Mouse (Mus musculus) embryonic facial prominence, embryonic 14.5 days (tissue): ENCODE measurements around the gene Slc39a8. TPM values are rescaled to one million over a fixed set of nuclear protein-coding genes. Genes with fewer than 3 reads are reported as not detected.

ENCODE experiments used
- ATAC-seq: fragments of 200-750 bp; cut with Nextera tagmentation; 2 replicates; pipeline ENCODE4 v1.8.0; 2017; ENCODE audit warnings: low read depth, moderate number of reproducible peaks, moderate TSS enrichment
- DNase-seq: peaks from one replicate; pipeline ENCODE4 v3.0.0-alpha.2; 2015; ENCODE audit warnings: low spot score
- H3K27ac ChIP-seq: fragments of 300-500 bp; sonication (generic); replicated peaks from 2 replicates; pipeline ENCODE4 v1.5.1; 2014; ENCODE audit warnings: low read depth, mild to moderate bottlenecking, low read length, moderate library complexity
- H3K27me3 ChIP-seq: fragments of 300-500 bp; sonication (generic); replicated peaks from 2 replicates; pipeline ENCODE4 v1.6.1; 2014; ENCODE audit warnings: low read length; ENCODE audit not compliant: control insufficient read depth, insufficient read depth
- H3K36me3 ChIP-seq: fragments of 300-500 bp; sonication (generic); 2 replicates; pipeline ENCODE4 v1.6.1; 2014; ENCODE audit warnings: low read length, mixed read lengths; ENCODE audit not compliant: control insufficient read depth, insufficient read depth
- H3K4me1 ChIP-seq: fragments of 300-500 bp; sonication (generic); 2 replicates; pipeline ENCODE4 v1.6.1; 2014; ENCODE audit warnings: antibody characterized with exemption, low read length; ENCODE audit not compliant: control insufficient read depth, insufficient read depth
- H3K4me2 ChIP-seq: fragments of 300-500 bp; sonication (generic); 2 replicates; pipeline ENCODE4 v1.6.1; 2014; ENCODE audit warnings: low read depth, mild to moderate bottlenecking, low read length, moderate library complexity, mixed read lengths
- H3K4me3 ChIP-seq: fragments of 300-500 bp; sonication (generic); 2 replicates; pipeline ENCODE4 v1.5.1; 2014; ENCODE audit warnings: low read depth, mild to moderate bottlenecking, low read length
- H3K9ac ChIP-seq: fragments of 300-500 bp; sonication (generic); 2 replicates; pipeline ENCODE4 v1.6.1; 2014; ENCODE audit warnings: low read depth, mild to moderate bottlenecking, low read length, moderate library complexity, mixed read lengths
- H3K9me3 ChIP-seq: fragments of 300-500 bp; sonication (generic); 2 replicates; pipeline ENCODE4 v1.6.1; 2016; ENCODE audit warnings: low read length; ENCODE audit not compliant: control insufficient read depth
- WGBS: fragments of 180-500 bp; shearing (Covaris S2); extraction: QIAGEN DNeasy Blood & Tissue Kit; methylation state at CpG from one replicate; pipeline ENCODE4 v1.1.7; 2014; 5-methylcytosine and 5-hydroxymethylcytosine counted together
- polyA plus RNA-seq: library from polyadenylated mRNA; unstranded; fragments of >200 nt; fragmentation: Nextera tagmentation; extraction: Ambion mirVana; gene quantifications from 2 replicates; pipeline ENCODE4 v1.2.1, GENCODE M21; 2014

Slc39a8 gene
- polyA plus RNA-seq, 1 experiment from 2014 or later, result 6.4 TPM

DNA sequence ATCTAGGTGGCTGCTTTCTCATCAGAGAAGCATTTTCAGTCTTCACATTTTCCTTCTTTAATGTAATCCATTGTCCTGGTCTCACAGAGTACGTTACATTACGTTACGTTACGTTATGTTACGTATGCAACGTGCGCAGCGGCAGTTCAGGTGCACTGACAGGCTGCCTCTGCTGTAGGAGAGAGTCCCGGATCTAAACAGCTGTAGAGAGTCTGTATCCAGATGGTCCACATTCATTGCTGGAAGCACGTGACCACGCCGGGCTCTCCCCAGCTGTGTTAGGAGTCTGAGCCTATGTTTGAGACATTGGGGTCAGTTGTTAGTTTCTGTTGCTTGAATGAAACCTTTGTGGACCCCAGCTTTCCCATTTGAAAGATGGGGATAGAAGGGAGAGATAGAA lies 15.1 kb downstream of the Slc39a8 start:
- no peak for ATAC-seq
- no peak for DNase-seq

GRCm38 (mm10) chr3:135841716-135842511 lies 16.8 kb downstream of the Slc39a8 start:
- Histone ChIP-seq H3K9ac (no peak overlapping the region), H3K9me3 (no peaks in the 10 kb centered on the region), H3K4me2 (no peak overlapping the region), H3K27me3 (no peaks in the 10 kb centered on the region), H3K36me3 (no peaks in the 10 kb centered on the region), H3K4me3 (no peak overlapping the region), H3K4me1 (no peaks in the 10 kb centered on the region), H3K27ac (no peak overlapping the region)
- no peak for DNase-seq
- 68% methylated on average over 7 of the region's 7 CpGs for WGBS
- no peak for ATAC-seq

More for the DNA sequence above, 15.1 kb downstream of the Slc39a8 start:
- no peak overlapping the region for H3K4me3 ChIP-seq
- 68% methylated on average over 12 of the region's 12 CpGs for WGBS
- no peak overlapping the region for H3K4me2 ChIP-seq
- H3K27me3 ChIP-seq, result no peaks in the 10 kb centered on the region
- no peaks in the 10 kb centered on the region for H3K36me3 ChIP-seq
- no peak overlapping the region for H3K9ac ChIP-seq
- H3K9me3 ChIP-seq, result no peaks in the 10 kb centered on the region
- H3K27ac ChIP-seq, result no peak overlapping the region
- no peaks in the 10 kb centered on the region for H3K4me1 ChIP-seq

GRCm38 (mm10) chr3:135843181-135843580 lies 18.1 kb downstream of the Slc39a8 start:
- DNase-seq (no peak), ATAC-seq (no peak)
- WGBS, result 79% methylated on average over 5 of the region's 5 CpGs
- Histone ChIP-seq H3K4me3 (no peak overlapping the region), H3K9me3 (no peaks in the 10 kb centered on the region), H3K9ac (no peak overlapping the region), H3K27ac (no peak overlapping the region), H3K4me1 (no peaks in the 10 kb centered on the region), H3K36me3 (no peaks in the 10 kb centered on the region), H3K4me2 (no peak overlapping the region), H3K27me3 (no peaks in the 10 kb centered on the region)

DNA sequence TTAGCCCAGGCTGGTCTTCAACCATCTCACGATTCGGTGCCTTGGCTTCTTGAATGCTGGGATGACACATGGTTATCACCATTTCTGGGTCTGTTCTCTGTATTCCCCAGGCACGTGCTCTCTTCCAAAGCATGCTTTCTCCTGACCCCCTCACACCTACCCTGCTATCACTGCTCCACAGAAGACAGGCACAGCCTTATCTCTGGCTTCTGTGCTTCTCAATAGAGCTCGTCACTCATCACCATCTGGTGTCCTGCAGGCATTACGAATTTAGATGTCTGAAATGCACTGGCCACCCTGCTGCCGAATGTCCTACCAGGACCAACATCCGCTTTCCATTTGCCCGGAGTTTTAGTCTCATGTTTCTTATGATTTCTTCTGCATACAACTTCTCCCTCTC lies 18.6 kb downstream of the Slc39a8 start:
- DNase-seq, result no peak
- Histone ChIP-seq H3K27ac (no peak overlapping the region), H3K4me2 (no peak overlapping the region), H3K27me3 (no peaks in the 10 kb centered on the region), H3K4me1 (no peaks in the 10 kb centered on the region), H3K9me3 (no peaks in the 10 kb centered on the region), H3K36me3 (no peaks in the 10 kb centered on the region), H3K9ac (no peak overlapping the region), H3K4me3 (no peak overlapping the region)
- WGBS, result 70% methylated on average over 8 of the region's 8 CpGs
- ATAC-seq, result no peak

GRCm38 (mm10) chr3:135844835-135845234 lies 19.8 kb downstream of the Slc39a8 start:
- H3K9me3 ChIP-seq, result no peaks in the 10 kb centered on the region
- no peak for ATAC-seq
- no peak for DNase-seq
- H3K4me3 ChIP-seq, result no peak overlapping the region
- no peak overlapping the region for H3K9ac ChIP-seq
- WGBS, result 88% methylated on average over 1 of the region's 1 CpGs
- no peak overlapping the region for H3K4me2 ChIP-seq
- no peaks in the 10 kb centered on the region for H3K27me3 ChIP-seq
- no peaks in the 10 kb centered on the region for H3K36me3 ChIP-seq
- H3K27ac ChIP-seq, result no peak overlapping the region
- H3K4me1 ChIP-seq, result no peaks in the 10 kb centered on the region

DNA sequence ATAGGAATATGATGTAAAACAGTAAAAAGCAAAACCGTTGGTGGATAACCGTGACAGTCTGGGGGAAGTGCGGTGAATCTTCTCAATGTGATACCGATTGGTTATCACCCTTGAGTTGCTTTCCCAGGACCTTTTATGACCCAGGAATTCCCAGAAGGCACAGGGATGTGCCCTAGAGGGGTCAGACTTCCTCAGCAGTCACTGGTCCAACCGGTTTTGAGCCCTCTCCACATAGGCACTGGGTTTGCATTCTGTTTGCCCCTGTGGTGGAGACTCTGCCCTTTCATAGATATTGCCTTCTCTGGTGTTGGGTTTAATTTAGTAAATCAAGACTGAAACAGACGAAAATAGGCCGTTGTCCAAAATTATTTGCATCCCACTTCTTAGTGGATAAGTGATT lies 20.8 kb downstream of the Slc39a8 start:
- Histone ChIP-seq H3K4me2 (no peak overlapping the region), H3K9ac (no peak overlapping the region), H3K9me3 (no peaks in the 10 kb centered on the region), H3K4me3 (no peak overlapping the region), H3K27me3 (no peaks in the 10 kb centered on the region), H3K4me1 (no peaks in the 10 kb centered on the region), H3K36me3 (no peaks in the 10 kb centered on the region), H3K27ac (no peak overlapping the region)
- 50% methylated on average over 7 of the region's 7 CpGs for WGBS
- ATAC-seq (no peak), DNase-seq (no peak)

DNA sequence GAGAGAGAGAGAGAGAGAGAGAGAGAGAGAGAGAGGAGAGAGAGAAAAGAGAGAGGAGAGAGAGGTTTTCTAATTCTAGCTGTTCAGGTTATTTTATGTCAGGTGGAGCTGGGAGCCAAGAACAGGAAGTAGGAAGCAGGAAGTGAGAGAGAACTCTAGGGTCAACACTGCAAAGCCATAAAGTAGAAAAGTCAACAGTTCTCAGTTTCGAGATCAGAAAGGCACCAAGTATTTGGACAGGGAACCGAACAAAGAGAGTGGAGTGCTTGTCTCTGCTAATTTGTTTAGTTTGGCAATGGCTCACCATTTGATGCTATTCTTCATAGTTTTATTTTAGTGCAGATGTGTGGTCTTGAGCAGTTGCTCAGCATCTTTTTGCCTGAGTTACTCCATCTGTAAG lies 26.5 kb downstream of the Slc39a8 start:
- no peak overlapping the region for H3K4me2 ChIP-seq
- no peak for DNase-seq
- no peaks in the 10 kb centered on the region for H3K27me3 ChIP-seq
- H3K4me3 ChIP-seq, result no peak overlapping the region
- H3K9me3 ChIP-seq, result no peaks in the 10 kb centered on the region
- no peak overlapping the region for H3K9ac ChIP-seq
- 85% methylated on average over 2 of the region's 2 CpGs for WGBS
- no peak overlapping the region for H3K27ac ChIP-seq
- no peaks in the 10 kb centered on the region; the same call in 1 of the 2 replicates for H3K4me1 ChIP-seq
- no peak for ATAC-seq
- no peaks in the 10 kb centered on the region for H3K36me3 ChIP-seq

DNA sequence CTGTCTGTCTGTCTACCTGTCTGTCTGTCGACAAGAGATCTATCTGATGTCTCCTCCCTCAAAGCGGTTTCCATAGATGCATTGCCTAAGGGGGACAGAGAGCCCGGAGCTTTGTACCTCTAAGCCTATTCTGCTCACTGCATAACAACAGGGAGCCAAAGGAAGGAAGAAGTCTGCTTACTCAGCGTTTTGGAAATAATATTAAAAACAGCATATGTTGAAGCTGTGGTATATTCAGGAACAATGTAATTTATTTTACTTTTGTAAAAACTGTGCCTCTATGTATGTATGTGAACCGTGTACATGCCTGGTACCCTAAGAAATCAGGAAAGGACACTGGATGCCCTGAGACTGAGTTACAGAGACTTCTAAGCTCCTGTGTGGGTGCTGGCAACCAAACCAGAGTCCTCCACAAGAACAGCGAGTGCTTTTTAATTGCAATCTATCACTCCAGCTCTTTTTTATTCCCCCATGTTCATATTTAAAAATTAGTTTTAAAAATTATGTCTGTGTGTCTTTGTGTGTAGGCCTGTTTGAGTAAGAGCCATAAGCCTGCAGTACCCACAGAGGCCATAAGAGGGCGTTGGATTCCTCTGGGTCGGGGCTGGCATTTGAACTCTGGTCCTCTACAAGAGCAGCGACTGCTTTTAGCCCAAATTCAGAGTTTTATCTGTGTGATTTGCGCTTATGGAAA lies 28.7 kb downstream of the Slc39a8 start:
- no peaks in the 10 kb centered on the region for H3K36me3 ChIP-seq
- H3K4me2 ChIP-seq, result no peak overlapping the region
- no peaks in the 10 kb centered on the region for H3K9me3 ChIP-seq
- peaks cover 5% of the 10 kb centered on the region for H3K4me1 ChIP-seq
- H3K27ac ChIP-seq, result no peak overlapping the region
- no peak overlapping the region for H3K9ac ChIP-seq
- 77% methylated on average over 10 of the region's 10 CpGs for WGBS
- no peak for ATAC-seq
- no peak for DNase-seq
- H3K4me3 ChIP-seq, result no peak overlapping the region
- no peaks in the 10 kb centered on the region for H3K27me3 ChIP-seq
